Mouse (Mus musculus) lung, embryonic 15.5 days (tissue): ENCODE measurements around the gene Vmn1r192. TPM values are rescaled to one million over a fixed set of nuclear protein-coding genes. Genes with fewer than 3 reads are reported as not detected.
"Not testable (repeated sequence)": the region's sequence is repeated elsewhere in the genome, so short reads cannot be mapped to it uniquely, and the experiment has no call there.

Source experiments
- ATAC-seq: fragments of 200-750 bp; cut with Nextera tagmentation; 2 replicates; pipeline ENCODE4 v1.8.0; 2017; ENCODE audit warnings: moderate number of reproducible peaks, borderline replicate concordance; ENCODE audit not compliant: low FRiP score, low TSS enrichment; ENCODE audit errors: extremely low read depth
- H3K27ac ChIP-seq: fragments of 300-500 bp; sonication (generic); 2 replicates; pipeline ENCODE4 v1.5.1; 2015; ENCODE audit warnings: moderate library complexity, mild to moderate bottlenecking, inconsistent platforms
- H3K27me3 ChIP-seq: fragments of 300-500 bp; sonication (generic); 2 replicates; pipeline ENCODE4 v1.6.1; 2015; ENCODE audit warnings: inconsistent platforms
- H3K36me3 ChIP-seq: fragments of 300-500 bp; sonication (generic); 2 replicates; pipeline ENCODE4 v1.6.1; 2015; ENCODE audit warnings: inconsistent platforms
- H3K4me1 ChIP-seq: fragments of 300-500 bp; sonication (generic); 2 replicates; pipeline ENCODE4 v1.6.1; 2015; ENCODE audit warnings: inconsistent platforms
- H3K4me2 ChIP-seq: fragments of 300-500 bp; sonication (generic); 2 replicates; pipeline ENCODE4 v1.6.1; 2015; ENCODE audit warnings: inconsistent platforms, mild to moderate bottlenecking, moderate library complexity
- H3K4me3 ChIP-seq: fragments of 300-500 bp; sonication (generic); 2 replicates; pipeline ENCODE4 v1.5.1; 2015; ENCODE audit warnings: mild to moderate bottlenecking, inconsistent platforms
- H3K9ac ChIP-seq: fragments of 300-500 bp; sonication (generic); 2 replicates; pipeline ENCODE4 v1.6.1; 2015; ENCODE audit warnings: inconsistent platforms
- H3K9me3 ChIP-seq: fragments of 300-500 bp; sonication (generic); 2 replicates; pipeline ENCODE4 v1.6.1; 2016; ENCODE audit warnings: inconsistent platforms
- WGBS: fragments of 180-500 bp; shearing (Covaris S2); methylation state at CpG from one replicate; pipeline ENCODE4 v1.1.7; 2015; 5-methylcytosine and 5-hydroxymethylcytosine counted together
- microRNA-seq: library from miRNA; unstranded; fragments of <30 nt; microRNA quantifications from one replicate; pipeline ENCODE4, GENCODE M21; 2016
- polyA plus RNA-seq: library from polyadenylated mRNA; unstranded; fragments of >200 nt; fragmentation: Nextera tagmentation; extraction: Ambion mirVana; gene quantifications from 2 replicates; pipeline ENCODE4 v1.2.1, GENCODE M21; 2015

Vmn1r192 gene
- not detected in 2 replicates for polyA plus RNA-seq

GRCm38 (mm10) chr13:22191041-22191440, at the start of gene Vmn1r192:
Vmn1r192 (minus strand) TSS chr13:22191141.
- Histone ChIP-seq H3K27me3 (no peaks in the 10 kb centered on the region), H3K4me2 (no peak within 1 kb of the TSS), H3K9me3 (no peaks in the 10 kb centered on the region), H3K9ac (no peak within 1 kb of the TSS), H3K36me3 (no peaks in the 10 kb centered on the region), H3K27ac (no peak within 1 kb of the TSS), H3K4me1 (no peaks in the 10 kb centered on the region), H3K4me3 (no peak within 1 kb of the TSS)
- no peak for ATAC-seq

- not testable (repeated sequence) for H3K4me2 ChIP-seq, H3K9me3 ChIP-seq, H3K4me1 ChIP-seq, H3K36me3 ChIP-seq, H3K4me3 ChIP-seq, H3K9ac ChIP-seq, ATAC-seq, H3K27me3 ChIP-seq, H3K27ac ChIP-seq
- WGBS: 71% methylated on average over 1 of the region's 1 CpGs
These were observed 32.1 kb upstream of the Vmn1r192 start, which contains the start of gene Vmn1r193 for GRCm38 (mm10) chr13:22223060-22223459. Vmn1r193 (minus strand) TSS chr13:22223160.

- H3K4me1 ChIP-seq, H3K36me3 ChIP-seq, H3K9ac ChIP-seq, H3K9me3 ChIP-seq, H3K27me3 ChIP-seq, H3K27ac ChIP-seq, H3K4me3 ChIP-seq, ATAC-seq, H3K4me2 ChIP-seq: not testable (repeated sequence)
- 81% methylated on average over 3 of the region's 3 CpGs for WGBS
These were observed 1.8 kb upstream of the Vmn1r192 start for GRCm38 (mm10) chr13:22192756-22193155.

- ATAC-seq: no peak
- no peaks in the 10 kb centered on the region for H3K9me3 ChIP-seq
- no peaks in the 10 kb centered on the region for H3K27me3 ChIP-seq
- no peaks in the 10 kb centered on the region for H3K4me1 ChIP-seq
- H3K36me3 ChIP-seq: no peaks in the 10 kb centered on the region
- 71% methylated on average over 2 of the region's 2 CpGs for WGBS
- no peak overlapping the region for H3K4me3 ChIP-seq
- no peak overlapping the region for H3K4me2 ChIP-seq
- no peak overlapping the region for H3K27ac ChIP-seq
- no peak overlapping the region for H3K9ac ChIP-seq
These were observed 556 bp downstream of the Vmn1r192 start for GRCm38 (mm10) chr13:22190385-22190784.

DNA sequence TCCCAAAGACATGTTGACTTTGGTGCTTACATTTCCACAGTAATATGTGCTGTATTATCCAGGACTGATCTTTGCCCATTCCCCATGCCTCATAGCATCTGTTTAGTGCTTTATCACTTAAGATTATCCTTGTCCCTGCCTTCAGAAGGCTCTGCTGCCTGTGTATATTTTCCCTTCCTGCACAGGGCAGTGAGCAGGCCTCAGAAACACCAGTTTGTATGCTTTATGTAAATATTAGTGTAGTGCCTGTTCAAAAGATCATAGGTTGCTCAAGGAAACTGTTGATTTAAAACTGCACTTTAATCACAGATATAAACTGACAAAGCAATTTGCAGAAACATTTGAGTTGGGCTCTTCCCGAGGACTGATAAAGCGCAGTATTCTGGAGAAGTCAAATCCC, 1.6 kb downstream of the Vmn1r192 start:
- H3K4me3 ChIP-seq: no peak overlapping the region
- H3K27me3 ChIP-seq: no peaks in the 10 kb centered on the region
- no peak overlapping the region for H3K27ac ChIP-seq
- no peaks in the 10 kb centered on the region for H3K9me3 ChIP-seq
- H3K36me3 ChIP-seq: no peaks in the 10 kb centered on the region
- no peak for ATAC-seq
- H3K9ac ChIP-seq: no peak overlapping the region
- 27% methylated on average over 2 of the region's 2 CpGs for WGBS
- no peaks in the 10 kb centered on the region for H3K4me1 ChIP-seq
- no peak overlapping the region for H3K4me2 ChIP-seq

DNA sequence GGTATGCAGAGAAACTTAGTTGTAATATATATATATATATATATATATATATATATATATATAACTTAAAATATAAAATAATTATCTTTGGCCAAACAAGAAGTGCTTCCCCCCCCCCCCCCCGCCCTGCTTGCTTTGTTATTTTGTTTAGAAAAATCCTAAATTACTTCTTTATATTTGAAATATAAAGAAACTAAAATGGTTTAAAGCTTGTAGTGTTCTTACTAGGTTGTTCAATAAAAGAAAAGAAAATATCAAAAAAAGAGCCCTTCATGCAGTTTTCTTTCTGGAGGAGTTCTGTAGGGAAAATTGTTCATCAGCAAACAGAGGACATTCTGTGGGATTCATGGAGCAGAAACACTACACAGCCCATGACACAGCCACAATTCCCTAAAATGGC, 7.1 kb downstream of the Vmn1r192 start, which contains the start of gene Vmn1r191:
Vmn1r191 (minus strand) TSS at position 101 of the 400 bp plus-strand sequence.
- H3K4me2 ChIP-seq: no peak within 1 kb of the TSS
- no peaks in the 10 kb centered on the region for H3K9me3 ChIP-seq
- H3K4me1 ChIP-seq: no peaks in the 10 kb centered on the region
- no peak for ATAC-seq
- H3K36me3 ChIP-seq: no peaks in the 10 kb centered on the region
- H3K27ac ChIP-seq: no peak within 1 kb of the TSS
- no peak within 1 kb of the TSS for H3K4me3 ChIP-seq
- 44% methylated on average over 1 of the region's 1 CpGs for WGBS
- H3K9ac ChIP-seq: no peak within 1 kb of the TSS
- H3K27me3 ChIP-seq: no peaks in the 10 kb centered on the region

GRCm38 (mm10) chr13:22168416-22168815, 22.5 kb downstream of the Vmn1r192 start:
- WGBS: 88% methylated on average over 15 of the region's 15 CpGs
- H3K9ac ChIP-seq: no peak overlapping the region
- no peak overlapping the region for H3K4me2 ChIP-seq
- no peak overlapping the region for H3K27ac ChIP-seq
- no peaks in the 10 kb centered on the region for H3K27me3 ChIP-seq
- H3K4me1 ChIP-seq: no peaks in the 10 kb centered on the region
- no peak for ATAC-seq
- H3K4me3 ChIP-seq: no peak overlapping the region
- no peaks in the 10 kb centered on the region for H3K36me3 ChIP-seq
- H3K9me3 ChIP-seq: peaks cover 4% of the 10 kb centered on the region; the same call in 1 of the 2 replicates

- H3K27ac ChIP-seq, H3K4me3 ChIP-seq, H3K36me3 ChIP-seq, ATAC-seq, H3K9ac ChIP-seq, H3K4me2 ChIP-seq, H3K4me1 ChIP-seq, H3K9me3 ChIP-seq, H3K27me3 ChIP-seq: not testable (repeated sequence)
- WGBS: 56% methylated on average over 5 of the region's 5 CpGs
These were observed 54.2 kb downstream of the Vmn1r192 start for GRCm38 (mm10) chr13:22136495-22137293.

Small RNA genes within 50 kb of the gene (microRNA-seq; reads per million reads assigned to microRNA genes)
- gene Gm23282 (not detected), gene Gm25084 (not detected)

Other genes with a start within 250 kb of the Vmn1r192 start
- 11.6 and 13.3 TPM in 2 replicates for gene Zfp184, start 246.0 kb downstream of the Vmn1r192 start, polyA plus RNA-seq
- gene Pom121l2, start 209.9 kb downstream of the Vmn1r192 start, polyA plus RNA-seq: 0.09 and 0.32 TPM in 2 replicates
- gene Prss16, start 181.4 kb downstream of the Vmn1r192 start, polyA plus RNA-seq: 11.2 and 36.4 TPM in 2 replicates
- 8.1 and 8.2 TPM in 2 replicates for gene Hist1h2ah, start 155.6 kb downstream of the Vmn1r192 start, polyA plus RNA-seq
- gene Hist1h2bk, start 155.3 kb downstream of the Vmn1r192 start, polyA plus RNA-seq: 7.0 and 7.4 TPM in 2 replicates
- gene Hist1h4i, start 149.8 kb downstream of the Vmn1r192 start, polyA plus RNA-seq: 27.2 and 29.1 TPM in 2 replicates
- gene Hist1h2ag, start 148.2 kb downstream of the Vmn1r192 start, polyA plus RNA-seq: 52.7 and 55.6 TPM in 2 replicates
- 15.7 and 16.0 TPM in 2 replicates for gene Hist1h2bj, start 147.9 kb downstream of the Vmn1r192 start, polyA plus RNA-seq
- gene Vmn1r188, start 106.7 kb downstream of the Vmn1r192 start, polyA plus RNA-seq: not detected in 2 replicates
- gene Vmn1r189, start 85.3 kb downstream of the Vmn1r192 start, polyA plus RNA-seq: not detected in 2 replicates
- not detected in 2 replicates for gene Vmn1r191, start 7.2 kb downstream of the Vmn1r192 start, polyA plus RNA-seq
- gene Vmn1r193, start 32.0 kb upstream of the Vmn1r192 start, polyA plus RNA-seq: not detected in 2 replicates
- not detected in 2 replicates for gene Vmn1r194, start 53.1 kb upstream of the Vmn1r192 start, polyA plus RNA-seq
- not detected in 2 replicates for gene Vmn1r195, start 79.4 kb upstream of the Vmn1r192 start, polyA plus RNA-seq
- not detected in 2 replicates for gene Vmn1r196, start 98.8 kb upstream of the Vmn1r192 start, polyA plus RNA-seq
- gene Vmn1r197, start 133.4 kb upstream of the Vmn1r192 start, polyA plus RNA-seq: not detected in 2 replicates
- gene Vmn1r198, start 159.2 kb upstream of the Vmn1r192 start, polyA plus RNA-seq: not detected in 2 replicates
- gene Vmn1r199, start 188.7 kb upstream of the Vmn1r192 start, polyA plus RNA-seq: not detected in 2 replicates
- gene Vmn1r200, start 199.2 kb upstream of the Vmn1r192 start, polyA plus RNA-seq: not detected in 2 replicates